ENCODE assay signal across 16 mouse cellular contexts in the genomic region with DNA sequence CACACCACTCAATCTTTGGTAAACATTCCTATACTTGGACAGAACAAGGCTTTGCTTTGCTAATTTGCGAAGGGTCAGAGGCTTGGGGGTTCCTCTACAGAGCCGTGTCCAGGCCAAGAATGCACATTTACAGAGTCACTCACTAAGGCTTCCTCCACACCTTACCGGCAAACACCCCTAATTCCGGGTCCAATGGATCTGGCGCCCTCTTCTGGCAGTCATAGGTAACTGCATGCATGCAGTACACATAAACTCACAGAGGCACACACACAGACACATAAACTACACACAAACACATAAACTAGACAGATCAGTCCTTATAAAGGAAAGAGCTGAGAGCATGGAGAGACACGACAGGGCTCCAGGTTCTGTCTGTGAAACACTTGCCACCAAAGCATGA.
DNase-seq lines count a peak whose midpoint lies in the region; ATAC-seq and TF ChIP-seq lines count a peak whose summit lies in the region.
"Had no signal": no experiment of that assay in that cellular context is flagged by ENCODE, and none has a peak within 500 bp of the region (broad histone marks: within the 10 kb centered on the region; RNA-seq: fewer than 3 reads in every experiment).

No protein-coding gene starts in this region.

- DNase-seq in lung, postnatal 0 days (ENCODE audit: low spot score): no peak
- DNase-seq in lung, postnatal 25 days (ENCODE audit: low spot score): no peak
- DNase-seq in G1E (ENCODE audit: low spot score): no peak
- DNase-seq in ovary, postnatal 10 days (ENCODE audit: low spot score): no peak
- DNase-seq: adrenal gland, adult 2 months; cerebellum, postnatal 14 days; heart, postnatal 4 days; kidney, postnatal 25 days; retina, postnatal 1 day had no signal

- H3K36me3 ChIP-seq in intestine, postnatal 0 days (ENCODE audit: control insufficient read depth, insufficient read depth): no peaks in the 10 kb centered on the region
- no peaks in the 10 kb centered on the region; the same call in 1 of the 2 replicates for H3K36me3 ChIP-seq in intestine, embryonic 16.5 days (ENCODE audit: control insufficient read depth, insufficient read depth, low read length)
- H3K36me3 ChIP-seq in lung, postnatal 0 days (ENCODE audit: insufficient read depth, low read length): no peaks in the 10 kb centered on the region
- no peaks in the 10 kb centered on the region for H3K36me3 ChIP-seq in G1E (replicated peaks)
- H3K36me3 ChIP-seq: limb, embryonic 15.5 days; neural tube, embryonic 13.5 days had no signal

- H3K4me2 ChIP-seq in intestine, postnatal 0 days (replicated peaks; ENCODE audit: low read depth): no peak overlapping the region
- H3K4me2 ChIP-seq in intestine, embryonic 16.5 days (ENCODE audit: low read depth, low read length): no peak overlapping the region
- H3K4me2 ChIP-seq in lung, postnatal 0 days (replicated peaks; ENCODE audit: low read depth, low read length): no peak overlapping the region
- H3K4me2 ChIP-seq: limb, embryonic 15.5 days; neural tube, embryonic 13.5 days had no signal

- H3K27me3 ChIP-seq in intestine, postnatal 0 days (replicated peaks; ENCODE audit: control insufficient read depth, insufficient read depth, low read length): no peaks in the 10 kb centered on the region
- no peaks in the 10 kb centered on the region for H3K27me3 ChIP-seq in intestine, embryonic 16.5 days (replicated peaks; ENCODE audit: control insufficient read depth, insufficient read depth, low read length)
- no peaks in the 10 kb centered on the region for H3K27me3 ChIP-seq in lung, postnatal 0 days (replicated peaks; ENCODE audit: insufficient read depth, low read length)
- H3K27me3 ChIP-seq in G1E (ENCODE audit: insufficient read depth, low read length): peaks cover 3% of the 10 kb centered on the region; the same call in 1 of the 2 replicates

- TF ChIP-seq EP300 in lung, postnatal 0 days (IDR thresholded peaks at IDR 0.05): no peak

- ATAC-seq in intestine, postnatal 0 days: no peak
- ATAC-seq in intestine, embryonic 16.5 days: no peak
- no peak for ATAC-seq in lung, postnatal 0 days
- ATAC-seq in G1E (ENCODE audit: extremely low read depth, insufficient number of reproducible peaks, low FRiP score, poor library complexity, severe bottlenecking): no peak
- ATAC-seq: inflammation-experienced regulatory T-cells, adult 6 months; midbrain, embryonic 16.5 days had no signal

- peaks cover 4% of the 10 kb centered on the region; the same call in 1 of the 2 replicates for H3K9me3 ChIP-seq in intestine, postnatal 0 days (ENCODE audit: control insufficient read depth)
- peaks cover 9% of the 10 kb centered on the region; the same call in 1 of the 2 replicates for H3K9me3 ChIP-seq in intestine, embryonic 16.5 days (ENCODE audit: control insufficient read depth, low read length)
- no peaks in the 10 kb centered on the region for H3K9me3 ChIP-seq in lung, postnatal 0 days (ENCODE audit: low read length)
- H3K9me3 ChIP-seq in G1E (replicated peaks): peaks cover 8% of the 10 kb centered on the region
- H3K9me3 ChIP-seq: neural tube, embryonic 13.5 days had no signal

- WGBS in intestine, postnatal 0 days: 87% methylated on average over 6 of the region's 6 CpGs
- WGBS in intestine, embryonic 16.5 days: 87% methylated on average over 6 of the region's 6 CpGs
- WGBS in lung, postnatal 0 days: 78% methylated on average over 6 of the region's 6 CpGs
- WGBS in olfactory bulb, adult 2 months: 92% methylated on average over 6 of the region's 6 CpGs

- H3K9ac ChIP-seq in intestine, postnatal 0 days (ENCODE audit: low read depth, low read length): no peak overlapping the region
- no peak overlapping the region for H3K9ac ChIP-seq in intestine, embryonic 16.5 days (ENCODE audit: low read depth, low read length)
- no peak overlapping the region for H3K9ac ChIP-seq in lung, postnatal 0 days (replicated peaks; ENCODE audit: low read depth)
- H3K9ac ChIP-seq: limb, embryonic 15.5 days; neural tube, embryonic 13.5 days had no signal

- H3K4me1 ChIP-seq in intestine, postnatal 0 days (replicated peaks; ENCODE audit: control insufficient read depth, insufficient read depth, low read length): no peaks in the 10 kb centered on the region; the same call in 1 of the 2 replicates
- no peaks in the 10 kb centered on the region; the same call in 1 of the 2 replicates for H3K4me1 ChIP-seq in intestine, embryonic 16.5 days (ENCODE audit: control insufficient read depth, insufficient read depth, low read length)
- no peaks in the 10 kb centered on the region for H3K4me1 ChIP-seq in lung, postnatal 0 days (ENCODE audit: insufficient read depth, low read depth, low read length)
- H3K4me1 ChIP-seq in G1E (ENCODE audit: insufficient read depth, low read depth, low read length): no peaks in the 10 kb centered on the region
- no peaks in the 10 kb centered on the region for H3K4me1 ChIP-seq in olfactory bulb, adult 2 months (ENCODE audit: control insufficient read depth, insufficient read depth, low read length)
- H3K4me1 ChIP-seq: limb, embryonic 15.5 days had no signal

- peak; percentile 59 for TF ChIP-seq CTCF in intestine, postnatal 0 days (IDR thresholded peaks at IDR 0.05; ENCODE audit: low read depth)
- peak; percentile 45 for TF ChIP-seq CTCF in lung, postnatal 0 days (IDR thresholded peaks at IDR 0.05)
- TF ChIP-seq CTCF in G1E (IDR thresholded peaks at IDR 0.05; ENCODE audit: low read depth, low read length): peak; percentile 71
- TF ChIP-seq CTCF in olfactory bulb, adult 2 months (IDR thresholded peaks at IDR 0.05; ENCODE audit: insufficient read depth, low read depth, low read length): peak; percentile 42; the same call in 1 of the 2 replicates

- no peak for TF ChIP-seq POLR2A in olfactory bulb, adult 2 months (IDR thresholded peaks at IDR 0.05; ENCODE audit: insufficient read depth, low read depth, low read length)

- H3K4me3 ChIP-seq in intestine, postnatal 0 days (ENCODE audit: low read depth, low read length): no peak overlapping the region
- H3K4me3 ChIP-seq in intestine, embryonic 16.5 days (ENCODE audit: low read length): no peak overlapping the region
- H3K4me3 ChIP-seq in lung, postnatal 0 days (ENCODE audit: low read depth, low read length): no peak overlapping the region
- H3K4me3 ChIP-seq in G1E (ENCODE audit: low read depth, low read length): no peak overlapping the region
- H3K4me3 ChIP-seq in olfactory bulb, adult 2 months (ENCODE audit: insufficient read depth, low read depth, low read length): no peak overlapping the region
- H3K4me3 ChIP-seq: limb, embryonic 15.5 days; neural tube, embryonic 13.5 days had no signal

- H3K27ac ChIP-seq in intestine, postnatal 0 days (ENCODE audit: low read depth, low read length): no peak overlapping the region
- H3K27ac ChIP-seq in intestine, embryonic 16.5 days (ENCODE audit: low read length): no peak overlapping the region
- no peak overlapping the region for H3K27ac ChIP-seq in lung, postnatal 0 days (ENCODE audit: low read length)
- no peak overlapping the region for H3K27ac ChIP-seq in olfactory bulb, adult 2 months (ENCODE audit: insufficient read depth, low read depth, low read length)
- H3K27ac ChIP-seq: limb, embryonic 15.5 days; neural tube, embryonic 13.5 days had no signal
